Mouse (Mus musculus) CH12.LX (cell line): ENCODE data around the gene Patj.

Experiments used
- CTCF ChIP-seq, 2 experiments: IDR thresholded peaks in 1 of 2; conservative IDR thresholded peaks in 1 of 2; 2 replicates each; pipeline ENCODE4 v1.5.1; 2011 to 2012; ENCODE audit warnings: low read depth in 2 of 2, low read length in 2 of 2, improper control_type of control experiment in 1 of 2, inconsistent platforms in 1 of 2, mild to moderate bottlenecking in 1 of 2, moderate library complexity in 1 of 2
- E2F4 ChIP-seq: IDR thresholded peaks from 2 replicates; pipeline ENCODE4 v1.6.1; 2011; ENCODE audit warnings: low read depth, low read length, improper control_type of control experiment; ENCODE audit not compliant: insufficient replicate concordance
- EP300 ChIP-seq: IDR thresholded peaks from 2 replicates; pipeline ENCODE4 v1.6.1; 2011; ENCODE audit warnings: low read length, improper control_type of control experiment
- HCFC1 ChIP-seq: IDR thresholded peaks from 2 replicates; pipeline ENCODE4 v1.6.1; 2012; ENCODE audit warnings: low read depth, mild to moderate bottlenecking, inconsistent platforms, low read length, improper control_type of control experiment
- JUND ChIP-seq: conservative IDR thresholded peaks from 2 replicates; pipeline ENCODE4 v1.6.1; 2011; ENCODE audit warnings: low read depth, low read length, improper control_type of control experiment
- KAT2A ChIP-seq: IDR thresholded peaks from 2 replicates; pipeline ENCODE4 v1.6.1; 2012; ENCODE audit warnings: low read length, improper control_type of control experiment, inconsistent platforms; ENCODE audit not compliant: insufficient replicate concordance
- MAX ChIP-seq: IDR thresholded peaks from 2 replicates; pipeline ENCODE4 v1.6.1; 2011; ENCODE audit warnings: low read length, improper control_type of control experiment
- MAZ ChIP-seq: IDR thresholded peaks from 2 replicates; pipeline ENCODE4 v1.6.1; 2012; ENCODE audit warnings: low read depth, mild to moderate bottlenecking, inconsistent platforms, low read length, improper control_type of control experiment, moderate library complexity
- POLR2A ChIP-seq: IDR thresholded peaks from 2 replicates; pipeline ENCODE4 v1.6.1; 2011; ENCODE audit warnings: low read depth, mild to moderate bottlenecking, improper control_type of control experiment, low read length
- POLR2AphosphoS2 ChIP-seq: IDR thresholded peaks from 2 replicates; pipeline ENCODE4 v1.6.1; 2011; ENCODE audit warnings: low read depth, low read length, improper control_type of control experiment
- RCOR1 ChIP-seq: conservative IDR thresholded peaks from 2 replicates; pipeline ENCODE4 v1.6.1; 2012; ENCODE audit warnings: low read depth, mild to moderate bottlenecking, inconsistent platforms, low read length, improper control_type of control experiment
- ZNF384 ChIP-seq: IDR thresholded peaks from 2 replicates; pipeline ENCODE4 v1.6.1; 2012; ENCODE audit warnings: low read depth, low read length, improper control_type of control experiment, inconsistent platforms

GRCm38 (mm10) chr4:98566741-98567140 lies 171.2 kb downstream of the Patj start:
- TF ChIP-seq CTCF (conservative IDR thresholded peaks at IDR 0.05 in 1 of 2, IDR thresholded peaks at IDR 0.05 in 1 of 2; ENCODE audit: low read depth in 2 of 2, low read length in 2 of 2) (no peak), POLR2A (no peak), MAX (no peak), HCFC1 (no peak), MAZ (no peak), JUND (no peak), POLR2AphosphoS2 (no peak), KAT2A (no peak), RCOR1 (no peak), EP300 (no peak), E2F4 (no peak), ZNF384 (no peak)
